Mouse (Mus musculus) MEL (cell line): ENCODE measurements around the gene Mcf2l. TPM values are rescaled to one million over a fixed set of nuclear protein-coding genes. Genes with fewer than 3 reads are reported as not detected.

Source experiments
- DNase-seq: peaks from one replicate; pipeline ENCODE4 v3.0.0; 2011; ENCODE audit warnings: low read depth, low spot score
- H3K27ac ChIP-seq: 2 replicates; pipeline ENCODE4 v1.5.1; 2012; ENCODE audit warnings: low read depth, mild to moderate bottlenecking, control low read depth, low read length, moderate library complexity; ENCODE audit not compliant: control insufficient read depth
- H3K27me3 ChIP-seq, 2 experiments: fragments of 150-350 bp in 1 of 2; sonication (generic) in 1 of 2; 2 replicates each; pipeline ENCODE4 v1.6.1; 2012; ENCODE audit warnings: low read length in 2 of 2, mild to moderate bottlenecking in 2 of 2, improper control_type of control experiment in 1 of 2, moderate library complexity in 1 of 2; ENCODE audit not compliant: insufficient read depth in 2 of 2, control insufficient read depth in 1 of 2
- H3K36me3 ChIP-seq, 2 experiments: 2 replicates each; pipeline ENCODE4 v1.6.1; 2012 to 2014; ENCODE audit warnings: low read length in 2 of 2, improper control_type of control experiment in 1 of 2, inconsistent platforms in 1 of 2, mild to moderate bottlenecking in 1 of 2; ENCODE audit not compliant: insufficient read depth in 2 of 2, control insufficient read depth in 1 of 2
- H3K4me1 ChIP-seq, 2 experiments: fragments of 150-350 bp in 1 of 2; sonication (generic) in 1 of 2; 2 replicates each; pipeline ENCODE4 v1.6.1; 2012; ENCODE audit warnings: low read length in 2 of 2, improper control_type of control experiment in 1 of 2, mild to moderate bottlenecking in 1 of 2; ENCODE audit not compliant: insufficient read depth in 2 of 2, control insufficient read depth in 1 of 2
- H3K4me3 ChIP-seq, 2 experiments: fragments of 150-350 bp in 1 of 2; sonication (generic) in 1 of 2; 2 replicates each; pipeline ENCODE4 v1.5.1; 2012; ENCODE audit warnings: low read depth in 2 of 2, low read length in 2 of 2, mild to moderate bottlenecking in 2 of 2, moderate library complexity in 2 of 2, control low read depth in 1 of 2, improper control_type of control experiment in 1 of 2; ENCODE audit not compliant: control insufficient read depth in 1 of 2, insufficient read depth in 1 of 2
- H3K79me2 ChIP-seq: 2 replicates; pipeline ENCODE4 v1.6.1; 2012; ENCODE audit warnings: mild to moderate bottlenecking, low read length, moderate library complexity; ENCODE audit not compliant: control insufficient read depth, poor library complexity, insufficient read depth
- H3K9ac ChIP-seq: 2 replicates; pipeline ENCODE4 v1.6.1; 2012; ENCODE audit warnings: low read depth, mild to moderate bottlenecking, control low read depth, low read length, moderate library complexity; ENCODE audit not compliant: control insufficient read depth, poor library complexity, severe bottlenecking
- H3K9me3 ChIP-seq: fragments of 150-350 bp; sonication (generic); replicated peaks from 2 replicates; pipeline ENCODE4 v1.6.1; 2012; ENCODE audit warnings: mild to moderate bottlenecking, low read length, improper control_type of control experiment, moderate library complexity; ENCODE audit not compliant: insufficient read depth
- BHLHE40 ChIP-seq: IDR thresholded peaks from 2 replicates; pipeline ENCODE4 v1.6.1; 2012; ENCODE audit warnings: low read depth, mild to moderate bottlenecking, inconsistent platforms, low read length, improper control_type of control experiment, borderline replicate concordance
- CHD1 ChIP-seq: IDR thresholded peaks from 2 replicates; pipeline ENCODE4 v1.6.1; 2012; ENCODE audit warnings: low read depth, mild to moderate bottlenecking, inconsistent platforms, low read length, improper control_type of control experiment
- CHD2 ChIP-seq: IDR thresholded peaks from 2 replicates; pipeline ENCODE4 v1.6.1; 2011; ENCODE audit warnings: low read length, improper control_type of control experiment
- E2F4 ChIP-seq: IDR thresholded peaks from 2 replicates; pipeline ENCODE4 v1.6.1; 2011; ENCODE audit warnings: low read depth, low read length, improper control_type of control experiment, borderline replicate concordance
- ELF1 ChIP-seq: IDR thresholded peaks from 2 replicates; pipeline ENCODE4 v1.6.1; 2014; ENCODE audit warnings: low read depth, mild to moderate bottlenecking, inconsistent platforms, low read length, improper control_type of control experiment, moderate library complexity
- ETS1 ChIP-seq: IDR thresholded peaks from 2 replicates; pipeline ENCODE4 v1.6.1; 2012; ENCODE audit warnings: low read depth, mild to moderate bottlenecking, inconsistent platforms, low read length, improper control_type of control experiment, moderate library complexity
- JUND ChIP-seq: IDR thresholded peaks from 2 replicates; pipeline ENCODE4 v1.6.1; 2011; ENCODE audit warnings: low read depth, mild to moderate bottlenecking, improper control_type of control experiment, low read length
- KAT2A ChIP-seq: conservative IDR thresholded peaks from 2 replicates; pipeline ENCODE4 v1.6.1; 2012; ENCODE audit warnings: low read depth, low read length, improper control_type of control experiment, inconsistent platforms
- MAX ChIP-seq: IDR thresholded peaks from 2 replicates; pipeline ENCODE4 v1.6.1; 2011; ENCODE audit warnings: low read length, improper control_type of control experiment
- MAZ ChIP-seq: IDR thresholded peaks from 2 replicates; pipeline ENCODE4 v1.6.1; 2012; ENCODE audit warnings: low read depth, mild to moderate bottlenecking, inconsistent platforms, low read length, improper control_type of control experiment
- MEF2A ChIP-seq: IDR thresholded peaks from 2 replicates; pipeline ENCODE4 v1.6.1; 2014; ENCODE audit warnings: low read depth, mild to moderate bottlenecking, inconsistent platforms, low read length, improper control_type of control experiment; ENCODE audit not compliant: poor library complexity, insufficient replicate concordance, severe bottlenecking; ENCODE audit errors: extremely low read depth
- MYB ChIP-seq: IDR thresholded peaks from 2 replicates; pipeline ENCODE4 v1.6.1; 2011; ENCODE audit warnings: mild to moderate bottlenecking, low read depth, low read length, improper control_type of control experiment
- MYC ChIP-seq: IDR thresholded peaks from 2 replicates; pipeline ENCODE4 v1.6.1; 2011; ENCODE audit warnings: low read depth, mild to moderate bottlenecking, low read length, improper control_type of control experiment, moderate library complexity
- NELFE ChIP-seq: IDR thresholded peaks from 2 replicates; pipeline ENCODE4 v1.6.1; 2011; ENCODE audit warnings: low read depth, low read length, improper control_type of control experiment
- NRF1 ChIP-seq: IDR thresholded peaks from 2 replicates; pipeline ENCODE4 v1.6.1; 2014; ENCODE audit warnings: low read depth, mild to moderate bottlenecking, inconsistent platforms, low read length, improper control_type of control experiment, moderate library complexity; ENCODE audit not compliant: poor library complexity, insufficient read depth, severe bottlenecking
- POLR2A ChIP-seq, 2 experiments: IDR thresholded peaks; 2 replicates each; pipeline ENCODE4 v1.6.1; 2011 to 2012; ENCODE audit warnings: low read length in 2 of 2, mild to moderate bottlenecking in 2 of 2, control low read depth in 1 of 2, improper control_type of control experiment in 1 of 2, low read depth in 1 of 2, moderate library complexity in 1 of 2; ENCODE audit not compliant: control insufficient read depth in 1 of 2, insufficient read depth in 1 of 2, poor library complexity in 1 of 2
- POLR2AphosphoS2 ChIP-seq: IDR thresholded peaks from 2 replicates; pipeline ENCODE4 v1.6.1; 2011; ENCODE audit warnings: low read length, improper control_type of control experiment
- RAD21 ChIP-seq: IDR thresholded peaks from 2 replicates; pipeline ENCODE4 v1.6.1; 2011; ENCODE audit warnings: mild to moderate bottlenecking, low read depth, low read length, improper control_type of control experiment
- RCOR1 ChIP-seq: IDR thresholded peaks from 2 replicates; pipeline ENCODE4 v1.6.1; 2012; ENCODE audit warnings: low read depth, mild to moderate bottlenecking, inconsistent platforms, low read length, improper control_type of control experiment
- SMC3 ChIP-seq: IDR thresholded peaks from 2 replicates; pipeline ENCODE4 v1.6.1; 2011; ENCODE audit warnings: low read depth, low read length, improper control_type of control experiment
- TCF12 ChIP-seq: IDR thresholded peaks from 2 replicates; pipeline ENCODE4 v1.6.1; 2014; ENCODE audit warnings: low read depth, mild to moderate bottlenecking, inconsistent platforms, low read length, improper control_type of control experiment, moderate library complexity
- UBTF ChIP-seq: IDR thresholded peaks from 2 replicates; pipeline ENCODE4 v1.6.1; 2012; ENCODE audit warnings: low read depth, mild to moderate bottlenecking, inconsistent platforms, low read length, improper control_type of control experiment, moderate library complexity, borderline replicate concordance; ENCODE audit not compliant: insufficient read depth
- USF2 ChIP-seq, 2 experiments: IDR thresholded peaks; 2 replicates each; pipeline ENCODE4 v1.6.1; 2011 to 2012; ENCODE audit warnings: improper control_type of control experiment in 2 of 2, low read length in 2 of 2, borderline replicate concordance in 1 of 2, inconsistent platforms in 1 of 2, low read depth in 1 of 2, mild to moderate bottlenecking in 1 of 2; ENCODE audit not compliant: insufficient read depth in 1 of 2
- ZC3H11A ChIP-seq: IDR thresholded peaks from 2 replicates; pipeline ENCODE4 v1.6.1; 2012; ENCODE audit warnings: low read depth, mild to moderate bottlenecking, inconsistent platforms, low read length, improper control_type of control experiment
- ZMIZ1 ChIP-seq: IDR thresholded peaks from 2 replicates; pipeline ENCODE4 v1.6.1; 2012; ENCODE audit warnings: low read depth, mild to moderate bottlenecking, inconsistent platforms, low read length, improper control_type of control experiment, moderate library complexity
- polyA plus RNA-seq, 2 experiments: library from polyadenylated mRNA; stranded (reverse) in 1 of 2; unstranded in 1 of 2; fragments of >175 nt in 1 of 2; fragments of >200 nt in 1 of 2; gene quantifications; 2 replicates each; pipeline versions ENCODE4 v1.2.1 to v1.2.4; 2012; ENCODE audit warnings: low replicate concordance in 2 of 2, low read depth in 1 of 2; ENCODE audit not compliant: insufficient read length in 2 of 2, insufficient read depth in 1 of 2, missing spikeins in 1 of 2
- total RNA-seq: library from RNA; depleted of rRNA; stranded (reverse); fragments of 300-350 nt; gene quantifications from 2 replicates; pipeline ENCODE4 v1.2.3, GENCODE M21; 2012

The Mcf2l gene
- total and polyA plus RNA-seq, 3 experiments, result 1.2 to 3.6 TPM; not detected in 1

DNA sequence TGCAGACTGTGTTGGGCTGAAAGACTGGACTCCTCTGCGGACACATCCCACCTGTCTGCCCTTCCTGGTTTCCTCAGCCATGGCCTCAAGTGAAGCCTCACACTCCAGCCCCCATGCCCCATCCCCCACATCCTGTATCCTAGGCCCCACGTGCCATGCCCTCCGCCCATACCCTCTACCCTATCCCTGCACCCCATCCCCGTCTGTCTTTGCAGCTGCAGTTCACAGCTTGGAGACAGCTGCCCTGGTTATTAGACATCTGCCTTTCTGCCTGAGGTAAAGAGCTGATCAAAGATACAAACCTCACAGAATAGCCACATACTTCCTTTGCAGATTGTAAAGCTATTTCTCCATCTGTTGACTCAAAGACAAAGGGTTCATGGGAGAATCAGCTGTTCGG, 83.3 kb downstream of the Mcf2l start:
- Histone ChIP-seq H3K79me2 (no peaks in the 10 kb centered on the region), H3K9me3 (no peaks in the 10 kb centered on the region), H3K36me3 (no peaks in the 10 kb centered on the region), H3K4me1 (no peaks in the 10 kb centered on the region), H3K9ac (no peak overlapping the region), H3K4me3 (no peak overlapping the region), H3K27me3 (no peaks in the 10 kb centered on the region), H3K27ac (no peak overlapping the region)
- no peak for TF ChIP-seq SMC3
- TF ChIP-seq MYB, result no peak
- TF ChIP-seq CHD1, result no peak
- TF ChIP-seq RAD21, result no peak
- TF ChIP-seq JUND, result no peak
- TF ChIP-seq UBTF, result no peak
- TF ChIP-seq CHD2, result no peak
- no peak for TF ChIP-seq MYC
- no peak for TF ChIP-seq ETS1
- no peak for TF ChIP-seq POLR2AphosphoS2
- TF ChIP-seq ZMIZ1, result no peak
- TF ChIP-seq TCF12, result no peak
- no peak for TF ChIP-seq ELF1
- no peak for TF ChIP-seq ZC3H11A
- no peak for TF ChIP-seq KAT2A
- no peak for TF ChIP-seq RCOR1
- no peak for TF ChIP-seq USF2 (IDR thresholded peaks at IDR 0.05; ENCODE audit: borderline replicate concordance in 1 of 2, insufficient read depth in 1 of 2, low read depth in 1 of 2, low read length in 2 of 2)
- no peak for DNase-seq

DNA sequence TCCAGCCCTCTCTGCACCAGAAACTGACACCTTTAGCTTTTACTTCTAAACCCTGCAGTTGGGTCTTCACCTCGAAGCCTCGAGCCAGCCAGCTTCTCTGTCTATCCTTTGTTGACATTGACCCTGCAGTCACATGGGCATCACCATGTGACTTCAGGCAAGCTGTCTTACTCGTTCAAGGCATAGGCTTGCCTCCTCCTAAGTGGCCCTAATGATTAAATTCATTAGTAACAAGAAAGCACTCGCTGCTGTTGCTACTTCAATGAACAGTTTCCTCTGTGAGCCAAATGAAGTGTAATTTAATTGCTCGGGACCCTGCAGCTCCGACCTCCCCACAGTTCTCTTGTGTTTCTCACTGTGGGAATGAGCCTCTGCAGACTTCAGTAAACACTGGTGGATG, 83.8 kb downstream of the Mcf2l start:
- no peak overlapping the region for H3K4me3 ChIP-seq
- H3K4me1 ChIP-seq, result no peaks in the 10 kb centered on the region
- H3K9ac ChIP-seq, result no peak overlapping the region
- H3K27me3 ChIP-seq, result no peaks in the 10 kb centered on the region
- no peaks in the 10 kb centered on the region for H3K79me2 ChIP-seq
- DNase-seq, result no peak
- H3K9me3 ChIP-seq, result no peaks in the 10 kb centered on the region
- no peaks in the 10 kb centered on the region for H3K36me3 ChIP-seq
- TF ChIP-seq NELFE, result no peak
- TF ChIP-seq TCF12, result no peak
- TF ChIP-seq POLR2A (IDR thresholded peaks at IDR 0.05; ENCODE audit: control insufficient read depth in 1 of 2, insufficient read depth in 1 of 2, low read depth in 1 of 2, low read length in 2 of 2, poor library complexity in 1 of 2), result no peak
- no peak for TF ChIP-seq POLR2AphosphoS2
- TF ChIP-seq CHD2, result no peak
- no peak for TF ChIP-seq MAZ
- no peak for TF ChIP-seq NRF1
- no peak for TF ChIP-seq CHD1
- no peak for TF ChIP-seq KAT2A
- no peak for TF ChIP-seq ELF1
- TF ChIP-seq BHLHE40, result no peak
- TF ChIP-seq MYB, result no peak
- TF ChIP-seq SMC3, result no peak
- TF ChIP-seq MAX, result no peak
- TF ChIP-seq USF2 (IDR thresholded peaks at IDR 0.05; ENCODE audit: borderline replicate concordance in 1 of 2, insufficient read depth in 1 of 2, low read depth in 1 of 2, low read length in 2 of 2), result no peak
- no peak for TF ChIP-seq MYC
- no peak for TF ChIP-seq RCOR1
- no peak for TF ChIP-seq MEF2A
- no peak for TF ChIP-seq E2F4
- no peak for TF ChIP-seq ZMIZ1
- H3K27ac ChIP-seq, result no peak overlapping the region
